Mouse (Mus musculus) mouse trophoblast stem cell (cell line): Measurements from ENCODE around the gene Kif17.

Source experiments
- in situ Hi-C, 2 experiments: fragments of 300-500 bp; cut with MseI, MboI; formaldehyde crosslinking; loops; 2 replicates in 1 of 2; 3 replicates in 1 of 2; pipeline ENCODE4 v1.15.1; 2025

Kif17 gene

DNA sequence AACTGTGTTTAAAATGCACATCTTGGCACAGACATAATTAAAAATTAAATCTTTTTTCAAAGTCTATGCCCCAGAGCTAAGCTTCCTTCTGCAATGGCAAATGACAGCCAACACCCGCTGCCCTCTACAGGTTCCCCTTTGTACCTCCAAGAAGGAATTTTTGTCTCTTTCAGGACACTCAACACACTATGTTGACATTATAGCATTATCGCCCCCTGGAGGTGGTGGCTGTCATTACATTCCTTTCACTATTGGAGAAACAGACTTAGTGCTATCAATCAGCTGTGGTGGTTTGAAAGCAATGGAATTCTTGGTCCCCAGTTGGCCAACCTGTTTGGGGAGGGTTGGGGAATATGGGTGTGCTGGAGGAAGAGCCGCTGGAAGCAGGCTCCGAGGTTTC lies 89.7 kb downstream of the Kif17 start:
- in situ Hi-C loops, result no loop called here

DNA sequence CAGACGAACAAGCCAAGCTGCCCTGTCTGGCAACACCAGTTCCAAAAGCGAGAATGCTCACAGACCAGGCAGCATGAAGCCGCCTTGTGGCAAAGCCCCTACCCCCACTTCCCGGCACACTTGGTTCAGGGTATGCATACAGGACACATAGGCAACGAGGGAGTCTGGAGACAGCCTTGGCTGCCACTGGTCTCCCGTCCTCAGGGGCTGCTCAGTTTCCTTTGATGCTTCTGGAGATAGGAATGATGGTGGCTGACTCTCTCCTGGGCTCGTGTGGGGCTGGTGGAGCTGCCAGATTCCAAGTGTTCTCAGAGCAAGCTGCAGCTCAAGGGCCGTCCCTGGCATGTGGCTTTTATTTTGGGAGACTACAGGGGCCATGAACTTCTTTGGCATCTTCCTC lies 91.2 kb downstream of the Kif17 start:
- in situ Hi-C loops, result no loop called here

DNA sequence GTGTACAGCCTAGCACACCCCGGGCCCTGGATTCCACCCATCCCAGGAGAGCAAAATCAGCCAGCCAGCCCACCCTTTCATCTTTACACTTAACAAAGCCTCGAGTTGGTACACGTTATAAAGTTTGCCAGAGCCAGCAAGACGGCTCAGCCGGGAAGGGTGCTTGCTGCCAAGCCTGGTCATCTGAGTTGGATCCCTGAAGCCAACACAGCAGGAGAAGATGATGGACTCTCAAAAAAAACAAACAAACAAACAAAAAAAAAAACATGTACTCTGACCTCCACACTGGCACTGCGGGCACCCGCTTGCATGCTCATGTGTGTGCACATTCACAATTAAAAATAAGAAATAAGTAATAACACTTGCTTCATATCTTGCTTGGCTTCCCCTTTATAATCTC lies 91.8 kb downstream of the Kif17 start:
- in situ Hi-C loops, result no loop called here

DNA sequence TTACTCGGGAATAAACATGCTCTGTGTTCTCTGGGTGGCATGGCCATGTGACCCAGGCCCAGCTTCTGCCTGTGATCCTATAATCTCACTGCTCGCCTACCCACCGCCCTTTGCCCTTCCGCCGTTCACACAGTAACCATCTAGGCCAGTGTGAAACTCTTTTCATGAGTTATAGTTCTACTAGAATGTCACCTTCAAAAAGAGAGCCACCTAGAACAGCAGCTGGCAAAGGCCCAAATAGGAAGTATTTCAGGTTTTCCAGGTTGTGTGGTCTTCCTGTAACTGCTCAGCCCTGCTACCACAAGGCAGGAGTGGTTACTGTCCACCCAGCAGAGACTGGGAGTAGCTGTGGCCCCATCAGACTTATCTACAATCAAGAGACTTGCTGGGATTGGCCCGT lies 92.5 kb downstream of the Kif17 start:
- in situ Hi-C loops, result no loop called here

DNA sequence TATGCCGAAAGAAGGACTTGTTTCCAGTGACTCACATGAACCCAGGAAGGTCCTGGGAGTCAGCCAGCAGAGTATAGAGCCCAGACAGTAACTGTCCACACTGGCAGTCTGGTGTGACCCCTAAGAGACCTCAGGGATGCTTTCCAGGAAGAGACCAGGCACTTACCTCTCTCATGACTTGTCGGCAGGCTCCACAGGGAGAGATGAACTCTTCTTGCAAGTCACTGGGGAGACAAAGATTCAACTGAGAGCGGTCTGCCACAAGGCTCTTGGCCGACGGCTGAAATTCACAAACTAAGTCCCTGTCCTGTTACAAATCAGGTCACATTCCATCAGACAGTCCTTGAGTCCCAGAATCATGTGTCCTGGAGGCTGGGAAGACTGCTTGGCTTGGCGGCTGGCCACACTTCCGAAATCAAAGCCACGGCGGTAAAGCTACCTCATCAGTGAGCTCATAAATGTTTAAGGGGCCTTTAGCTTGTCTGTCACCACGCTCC lies 93.2 kb downstream of the Kif17 start:
- in situ Hi-C loops, result no loop called here

DNA sequence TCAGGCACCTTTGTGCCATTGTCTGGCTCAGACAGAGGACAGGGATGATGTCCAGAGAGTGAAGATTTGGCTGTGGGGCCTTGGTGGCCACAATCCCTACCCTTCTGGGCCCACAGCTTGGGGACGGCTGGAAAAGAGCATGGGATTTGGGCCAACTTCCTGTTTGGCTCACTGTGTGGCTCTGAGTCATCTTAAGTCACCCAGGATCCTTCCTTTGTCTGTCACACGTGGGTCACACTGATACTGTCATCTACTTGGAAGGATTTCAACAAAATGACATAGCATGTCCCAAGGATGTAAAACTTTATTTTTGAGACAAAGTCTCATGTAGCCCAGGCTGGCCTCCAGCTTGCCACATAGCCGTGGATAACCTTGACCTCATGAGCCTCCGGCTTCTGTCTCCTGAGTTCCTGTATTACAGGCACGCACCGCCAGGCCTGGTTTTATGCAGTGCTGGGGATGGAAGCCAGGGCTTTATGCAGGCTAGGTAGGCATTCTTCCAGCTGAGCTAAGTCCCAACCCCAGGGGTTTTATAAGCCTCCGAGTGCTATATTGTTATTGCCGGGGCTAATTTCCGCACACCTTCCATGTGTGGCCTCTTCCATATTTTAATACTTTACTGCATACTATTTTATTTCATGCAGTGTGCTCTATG lies 94.8 kb downstream of the Kif17 start:
- in situ Hi-C loops, result no loop called here

DNA sequence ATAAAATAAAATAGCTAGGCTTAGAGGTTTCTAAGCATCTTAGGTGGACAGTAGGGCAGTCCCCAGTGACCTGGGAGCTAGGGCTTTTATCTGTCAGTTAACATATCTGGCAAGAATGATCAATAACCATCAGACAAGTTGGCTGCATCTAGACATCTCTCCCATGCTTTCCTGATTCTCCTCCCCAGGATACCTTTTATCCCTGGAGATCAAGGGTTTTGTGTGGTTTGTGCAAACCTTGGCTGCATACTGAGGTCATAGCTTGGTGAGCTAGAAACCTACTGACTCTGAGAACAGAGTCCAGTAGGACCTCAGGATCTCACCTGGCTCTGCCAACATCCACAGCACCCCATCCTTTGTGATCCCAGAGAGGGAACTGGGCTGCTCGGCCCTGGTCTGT lies 97.0 kb downstream of the Kif17 start:
- in situ Hi-C loops, result no loop called here

DNA sequence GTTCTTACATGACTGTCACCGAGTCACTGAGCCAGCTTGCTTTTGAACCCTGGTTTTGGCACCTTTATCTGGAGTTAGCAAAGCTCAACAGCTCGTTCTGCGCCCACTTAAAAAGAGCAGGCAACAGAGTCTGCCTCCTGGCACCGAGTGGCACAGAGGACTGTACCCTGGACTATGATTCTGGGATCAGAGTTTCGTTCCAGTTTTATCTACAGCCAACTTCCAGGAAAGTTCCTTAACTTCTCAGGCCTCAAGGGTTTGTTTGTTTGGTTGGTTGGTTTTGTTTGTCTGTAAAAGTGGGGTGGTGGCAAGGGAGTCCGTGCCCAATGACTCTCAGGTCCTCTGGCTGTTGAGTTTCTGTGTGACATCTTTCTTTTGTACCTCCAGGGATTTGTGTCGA lies 98.5 kb downstream of the Kif17 start:
- in situ Hi-C loops, result no loop called here
